Mouse (Mus musculus) midbrain, embryonic 10.5 days (tissue): ENCODE results near the gene Nme2. TPM values are rescaled to one million over a fixed set of nuclear protein-coding genes. Genes with fewer than 3 reads are reported as not detected.

ENCODE experiments used
- DNase-seq: peaks from one replicate; pipeline ENCODE4 v3.0.0-alpha.2; 2017; ENCODE audit warnings: low spot score
- H3K27ac ChIP-seq: fragments of 300-500 bp; sonication (generic); replicated peaks from 2 replicates; pipeline ENCODE4 v1.5.1; 2016; ENCODE audit warnings: mild to moderate bottlenecking
- H3K27me3 ChIP-seq: fragments of 300-500 bp; sonication (generic); 2 replicates; pipeline ENCODE4 v1.6.1; 2016; ENCODE audit warnings: low read depth, mild to moderate bottlenecking; ENCODE audit not compliant: poor library complexity, severe bottlenecking
- H3K36me3 ChIP-seq: fragments of 300-500 bp; sonication (generic); 2 replicates; pipeline ENCODE4 v1.6.1; 2016; ENCODE audit warnings: mild to moderate bottlenecking, moderate library complexity
- H3K4me1 ChIP-seq: fragments of 300-500 bp; sonication (generic); 2 replicates; pipeline ENCODE4 v1.6.1; 2016
- H3K4me3 ChIP-seq: fragments of 300-500 bp; sonication (generic); 2 replicates; pipeline ENCODE4 v1.5.1; 2016; ENCODE audit warnings: mild to moderate bottlenecking, moderate library complexity
- H3K9me3 ChIP-seq: fragments of 300-500 bp; sonication (generic); replicated peaks from 2 replicates; pipeline ENCODE4 v1.6.1; 2016; ENCODE audit warnings: mild to moderate bottlenecking
- WGBS: fragments of 180-500 bp; shearing (Covaris S2); methylation state at CpG from one replicate; pipeline ENCODE4 v1.1.7; 2016; 5-methylcytosine and 5-hydroxymethylcytosine counted together
- polyA plus RNA-seq: library from polyadenylated mRNA; unstranded; fragments of >200 nt; fragmentation: Nextera tagmentation; extraction: Ambion mirVana; gene quantifications from 2 replicates; pipeline ENCODE4 v1.2.1, GENCODE M21; 2016

The Nme2 gene
- polyA plus RNA-seq, 1 experiment from 2014 or later: 138 TPM

DNA sequence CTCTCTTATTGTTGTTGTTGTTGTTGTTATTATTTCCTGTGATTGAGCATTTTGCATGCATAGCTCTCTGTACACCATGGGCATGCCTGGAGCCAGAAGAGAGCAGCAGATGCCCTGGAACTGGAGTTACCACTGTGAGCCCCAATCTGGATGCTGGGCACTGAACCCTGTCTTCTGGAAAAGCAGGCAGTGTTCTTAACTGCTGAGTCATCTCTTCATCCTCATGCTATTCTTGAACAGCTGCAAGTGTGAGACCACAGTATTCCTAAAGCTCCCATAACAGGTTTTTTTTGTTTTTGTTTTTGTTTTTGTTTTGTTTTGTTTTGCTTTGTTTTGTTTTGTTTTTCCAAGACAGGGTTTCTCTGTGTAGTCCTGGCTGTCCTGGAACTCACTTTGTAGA lies 30.2 kb upstream of the Nme2 start:
- Histone ChIP-seq H3K9me3 (no peaks in the 10 kb centered on the region), H3K27me3 (no peaks in the 10 kb centered on the region), H3K27ac (no peak overlapping the region), H3K4me1 (no peaks in the 10 kb centered on the region), H3K4me3 (no peak overlapping the region), H3K36me3 (no peaks in the 10 kb centered on the region)
- no peak for DNase-seq

DNA sequence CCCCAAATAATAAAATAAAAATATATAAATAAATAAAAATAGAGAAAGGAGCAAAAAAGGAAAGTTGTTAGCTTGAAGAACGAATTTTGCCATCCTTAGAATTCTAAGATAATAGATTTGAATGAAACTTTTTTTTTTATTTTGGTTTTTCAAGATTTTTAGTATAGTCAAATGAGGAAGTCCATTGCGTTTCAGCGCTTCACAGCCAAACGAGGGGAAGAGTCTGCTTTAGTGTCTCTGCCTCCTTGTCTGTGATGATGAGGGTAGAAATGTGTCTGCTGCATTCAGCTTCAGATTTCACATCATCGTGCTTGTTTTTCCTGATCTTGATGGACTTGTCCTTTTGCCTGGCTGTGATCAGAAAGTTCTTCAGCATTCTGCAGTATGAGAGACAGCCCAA lies 29.2 kb upstream of the Nme2 start:
- Histone ChIP-seq H3K27me3 (no peaks in the 10 kb centered on the region), H3K4me1 (no peaks in the 10 kb centered on the region), H3K27ac (no peak overlapping the region), H3K4me3 (no peak overlapping the region), H3K9me3 (no peaks in the 10 kb centered on the region), H3K36me3 (no peaks in the 10 kb centered on the region)
- no peak for DNase-seq
- 87% methylated on average over 5 of the region's 5 CpGs for WGBS

DNA sequence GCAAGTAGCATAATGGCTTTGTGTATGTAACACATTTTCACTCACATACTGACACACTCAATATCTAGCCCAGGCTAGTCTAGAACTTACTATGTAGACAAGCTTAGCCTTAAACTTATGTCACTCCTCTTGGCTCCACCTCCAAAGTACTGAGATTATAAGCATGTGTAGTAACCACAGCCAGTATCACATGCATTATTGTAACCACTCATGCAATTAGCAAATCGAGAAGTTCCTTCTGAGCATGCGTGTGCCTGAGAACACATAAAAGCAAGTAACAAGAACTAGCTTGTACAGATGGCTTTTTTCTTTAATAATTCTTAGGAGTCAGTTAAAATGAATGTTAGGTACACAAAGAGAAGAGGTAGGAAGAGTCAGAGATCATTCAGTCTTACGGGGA lies 28.6 kb upstream of the Nme2 start:
- Histone ChIP-seq H3K27ac (no peak overlapping the region), H3K36me3 (no peaks in the 10 kb centered on the region), H3K4me1 (no peaks in the 10 kb centered on the region), H3K27me3 (no peaks in the 10 kb centered on the region), H3K9me3 (no peaks in the 10 kb centered on the region), H3K4me3 (no peak overlapping the region)
- DNase-seq: no peak
- 90% methylated on average over 3 of the region's 3 CpGs for WGBS

DNA sequence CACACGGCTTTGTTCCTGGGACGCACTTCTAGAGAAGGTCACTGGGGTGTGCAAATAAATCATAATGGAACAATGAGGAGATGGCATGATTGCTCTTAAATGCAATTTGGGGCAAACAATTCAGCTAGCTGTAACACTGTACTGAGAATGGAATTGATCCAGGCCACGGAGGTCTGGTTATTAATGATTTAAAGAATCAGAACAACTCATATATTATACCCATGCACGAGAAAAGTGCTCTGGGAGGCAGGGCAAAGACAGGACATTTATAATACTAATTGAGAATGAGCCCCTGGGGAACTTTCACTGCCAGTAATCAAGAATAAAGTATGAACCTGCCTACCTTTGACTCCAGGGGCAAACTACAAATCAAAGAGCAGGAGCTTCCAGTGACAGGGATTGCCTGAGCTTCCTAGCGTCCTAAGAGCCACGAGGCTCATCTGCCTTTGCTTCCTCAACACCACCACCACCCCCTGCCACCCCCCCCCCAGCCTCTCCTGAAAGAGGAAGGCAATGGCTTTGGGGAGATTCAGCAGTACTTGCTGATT lies 23.5 kb upstream of the Nme2 start:
- no peak overlapping the region for H3K4me3 ChIP-seq
- no peak overlapping the region for H3K27ac ChIP-seq
- H3K4me1 ChIP-seq: no peaks in the 10 kb centered on the region
- no peak for DNase-seq
- 76% methylated on average over 6 of the region's 6 CpGs for WGBS
- no peaks in the 10 kb centered on the region for H3K9me3 ChIP-seq
- H3K27me3 ChIP-seq: no peaks in the 10 kb centered on the region
- H3K36me3 ChIP-seq: no peaks in the 10 kb centered on the region

DNA sequence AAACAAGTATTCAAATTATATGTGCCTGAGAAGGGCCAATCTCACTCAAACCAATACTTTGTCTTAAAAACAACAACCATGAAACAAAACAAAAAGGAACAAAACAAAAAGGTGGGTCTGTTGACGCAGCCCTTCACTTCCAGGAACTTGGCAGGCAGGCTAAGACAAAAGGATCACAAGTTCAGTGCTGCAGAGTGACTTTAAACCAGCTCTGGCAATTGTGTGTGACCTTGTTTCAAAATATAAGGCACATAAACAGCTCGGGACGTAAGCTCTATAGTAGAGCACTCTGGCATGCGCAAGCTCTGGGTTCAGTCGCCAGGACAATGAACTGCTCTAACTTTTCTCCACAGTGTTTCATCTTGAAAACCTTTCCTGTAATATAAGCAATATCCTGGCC lies 16.9 kb upstream of the Nme2 start:
- 94% methylated on average over 5 of the region's 5 CpGs for WGBS
- no peak for DNase-seq
- H3K27me3 ChIP-seq: no peaks in the 10 kb centered on the region
- no peaks in the 10 kb centered on the region for H3K9me3 ChIP-seq
- H3K4me1 ChIP-seq: peaks cover 8% of the 10 kb centered on the region
- no peak overlapping the region for H3K27ac ChIP-seq
- H3K36me3 ChIP-seq: no peaks in the 10 kb centered on the region
- H3K4me3 ChIP-seq: no peak overlapping the region

DNA sequence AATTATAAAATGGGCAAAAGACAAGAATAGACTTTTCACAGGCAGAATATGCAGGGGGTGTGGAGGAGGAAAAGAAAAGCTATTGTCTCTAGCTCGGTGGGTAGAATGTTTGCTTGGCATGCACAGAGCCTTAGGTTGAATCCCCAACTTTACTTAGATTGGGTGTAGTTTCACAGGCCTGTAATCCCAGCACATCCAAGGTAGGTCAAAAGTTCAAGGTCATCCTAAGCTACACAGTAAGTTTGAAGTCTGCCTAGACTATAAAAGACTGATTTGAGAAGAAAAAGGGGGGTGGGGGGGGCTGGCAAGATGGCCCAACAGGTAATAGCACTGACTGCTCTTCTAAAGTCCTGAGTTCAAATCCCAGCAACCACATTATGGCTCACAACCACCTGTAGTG lies 13.7 kb upstream of the Nme2 start:
- 73% methylated on average over 1 of the region's 1 CpGs for WGBS
- H3K27me3 ChIP-seq: no peaks in the 10 kb centered on the region
- H3K4me3 ChIP-seq: no peak overlapping the region
- H3K27ac ChIP-seq: no peak overlapping the region
- peaks cover 15% of the 10 kb centered on the region for H3K36me3 ChIP-seq
- peaks cover 21% of the 10 kb centered on the region for H3K4me1 ChIP-seq
- H3K9me3 ChIP-seq: no peaks in the 10 kb centered on the region
- no peak for DNase-seq

DNA sequence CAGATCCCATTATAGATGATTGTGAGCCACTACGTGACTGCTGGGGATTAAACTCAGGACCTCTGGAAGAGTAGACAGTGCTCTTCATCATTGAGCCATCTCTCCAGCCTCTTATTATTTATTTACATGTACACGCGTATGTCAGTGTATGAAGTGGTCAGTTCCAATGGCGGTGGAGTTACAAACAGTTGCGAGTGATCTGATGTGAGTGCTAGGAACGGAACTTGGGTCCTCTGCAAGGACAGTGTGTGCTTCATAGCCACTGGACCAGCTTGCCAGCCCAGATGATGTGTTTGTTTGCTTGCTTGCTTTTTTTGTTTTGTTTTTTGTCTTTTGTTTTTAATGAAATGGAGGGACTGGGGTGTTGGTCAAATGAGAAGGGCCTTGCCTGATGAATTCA lies 13.1 kb upstream of the Nme2 start:
- Histone ChIP-seq H3K4me3 (0 out of 2 replicates have a peak overlapping the region, but pooled peaks have one; percentile 83), H3K27ac (peak overlapping the region; percentile 90; the same call in 1 of the 2 replicates), H3K9me3 (no peaks in the 10 kb centered on the region), H3K4me1 (peaks cover 21% of the 10 kb centered on the region), H3K27me3 (no peaks in the 10 kb centered on the region), H3K36me3 (peaks cover 21% of the 10 kb centered on the region)
- no peak for DNase-seq
- 91% methylated on average over 6 of the region's 6 CpGs for WGBS

DNA sequence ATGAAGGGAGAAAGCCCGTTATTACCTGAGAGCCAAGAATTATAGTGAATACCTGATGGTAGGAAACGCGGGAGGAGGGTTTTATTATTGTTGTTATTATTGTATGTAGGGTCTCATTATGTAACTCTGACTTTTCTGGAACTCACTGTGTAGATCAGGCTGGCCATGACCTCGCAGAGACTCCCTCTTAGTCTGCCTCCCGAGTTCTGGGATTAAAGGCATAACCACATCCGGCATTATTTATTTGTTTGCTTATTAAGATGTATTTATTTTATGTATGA lies 12.7 kb upstream of the Nme2 start:
- no peaks in the 10 kb centered on the region for H3K9me3 ChIP-seq
- H3K27me3 ChIP-seq: no peaks in the 10 kb centered on the region
- peak overlapping the region; percentile 90 for H3K27ac ChIP-seq
- WGBS: 55% methylated on average over 6 of the region's 6 CpGs
- DNase-seq: no peak
- peak overlapping the region; percentile 83 for H3K4me3 ChIP-seq
- H3K4me1 ChIP-seq: peaks cover 21% of the 10 kb centered on the region
- peaks cover 25% of the 10 kb centered on the region for H3K36me3 ChIP-seq

DNA sequence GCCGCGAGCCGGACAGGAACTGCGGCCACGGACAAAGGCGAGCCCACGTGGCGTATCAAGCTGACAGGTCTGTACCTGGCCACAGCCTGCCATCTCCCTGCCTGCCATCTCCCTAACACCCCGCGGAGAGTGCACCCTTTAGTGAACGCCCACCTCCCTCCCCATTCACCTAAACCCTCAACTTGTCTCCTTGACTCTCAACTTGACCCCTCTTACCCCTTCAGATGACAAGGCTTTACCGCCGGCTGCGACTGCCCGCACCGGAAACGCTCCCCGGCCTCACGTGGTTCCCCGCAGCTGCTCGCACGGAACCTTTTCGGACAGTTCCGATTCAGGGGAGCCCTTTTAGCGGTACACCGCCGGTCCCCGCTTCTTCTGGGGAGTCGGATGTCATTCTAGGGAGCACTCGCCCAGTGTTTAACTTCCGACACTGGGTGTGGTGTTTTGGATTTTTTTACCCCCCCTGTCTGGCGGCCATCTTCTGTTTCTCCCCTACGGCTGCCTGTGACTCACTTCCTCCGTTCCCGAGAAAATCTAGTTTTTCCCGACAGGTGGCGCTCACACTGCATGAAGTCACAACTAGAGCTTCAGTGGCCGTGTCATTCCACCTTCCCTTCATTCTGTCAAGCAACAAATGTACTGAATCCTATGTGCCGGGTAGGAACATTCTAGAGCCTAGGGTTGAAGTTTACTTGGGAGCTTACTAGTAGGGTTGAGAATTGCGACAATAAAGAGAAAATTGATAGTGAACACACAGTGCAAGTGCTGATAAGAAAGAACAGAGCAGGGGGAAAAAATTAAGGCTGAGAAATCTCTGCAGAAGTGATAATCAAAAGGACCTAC lies 12.2 kb upstream of the Nme2 start, which contains the start of the genes Gm20390 and Nme1:
TSS of gene Gm20390 (minus strand) at position 289 of the 843 bp plus-strand sequence.
TSS of gene Nme1 (minus strand) at position 517 of the 843 bp plus-strand sequence.
- Histone ChIP-seq H3K4me3 (peak within 1 kb of the TSS; percentile 83), H3K36me3 (peaks cover 30% of the 10 kb centered on the region), H3K9me3 (no peaks in the 10 kb centered on the region), H3K27me3 (no peaks in the 10 kb centered on the region), H3K27ac (peak within 1 kb of the TSS; percentile 90), H3K4me1 (peaks cover 23% of the 10 kb centered on the region)
- peak; percentile 98 for DNase-seq
- WGBS: under 1% methylated on average over 40 of the region's 40 CpGs

DNA sequence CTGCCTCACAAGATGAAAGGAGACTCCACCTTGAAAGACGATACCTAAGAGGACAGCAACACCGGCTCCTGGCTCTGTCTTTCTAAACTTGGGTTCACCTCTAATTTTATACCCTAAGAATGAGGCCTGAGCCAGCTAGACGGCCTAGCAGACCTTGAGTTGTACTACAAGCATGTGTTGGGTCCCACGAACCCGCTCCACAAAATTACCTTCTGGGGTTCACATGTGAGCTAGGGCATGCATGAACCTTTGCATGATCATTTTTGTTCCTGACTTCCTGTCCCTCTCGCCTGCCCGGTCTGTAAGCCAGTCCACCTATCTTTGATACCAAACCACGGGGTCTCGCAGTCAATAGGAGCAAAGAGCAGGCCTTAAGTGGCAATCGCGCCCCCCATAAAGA lies 11.3 kb upstream of the Nme2 start:
- Histone ChIP-seq H3K9me3 (no peaks in the 10 kb centered on the region), H3K27me3 (no peaks in the 10 kb centered on the region), H3K4me1 (peaks cover 23% of the 10 kb centered on the region), H3K27ac (peak overlapping the region; percentile 90), H3K36me3 (peaks cover 39% of the 10 kb centered on the region), H3K4me3 (peak overlapping the region; percentile 83)
- 8% methylated on average over 11 of the region's 11 CpGs for WGBS
- DNase-seq: no peak

DNA sequence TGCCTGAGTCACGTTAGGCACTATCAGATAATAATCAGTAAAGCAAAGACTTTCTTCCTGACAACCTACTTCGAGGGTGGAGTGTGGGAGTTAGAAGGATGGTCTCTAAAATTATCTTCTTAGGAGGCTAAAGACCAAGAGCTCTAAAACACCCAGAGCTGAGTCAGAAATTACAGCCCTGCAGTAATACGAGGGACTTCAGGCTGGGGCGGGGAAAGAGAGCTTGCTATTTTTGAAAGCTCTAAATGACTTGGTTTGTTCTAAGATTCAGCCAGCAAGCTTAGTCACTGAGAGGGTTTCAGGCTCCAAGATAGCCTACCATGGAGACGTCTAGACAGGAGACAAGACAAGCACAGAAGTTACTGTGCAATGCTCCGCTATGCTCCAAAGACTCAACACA lies 9.3 kb upstream of the Nme2 start:
- H3K4me3 ChIP-seq: no peak overlapping the region
- no peak overlapping the region for H3K27ac ChIP-seq
- 92% methylated on average over 6 of the region's 6 CpGs for WGBS
- H3K4me1 ChIP-seq: peaks cover 23% of the 10 kb centered on the region
- no peak for DNase-seq
- no peaks in the 10 kb centered on the region for H3K27me3 ChIP-seq
- H3K9me3 ChIP-seq: no peaks in the 10 kb centered on the region
- peaks cover 59% of the 10 kb centered on the region for H3K36me3 ChIP-seq

DNA sequence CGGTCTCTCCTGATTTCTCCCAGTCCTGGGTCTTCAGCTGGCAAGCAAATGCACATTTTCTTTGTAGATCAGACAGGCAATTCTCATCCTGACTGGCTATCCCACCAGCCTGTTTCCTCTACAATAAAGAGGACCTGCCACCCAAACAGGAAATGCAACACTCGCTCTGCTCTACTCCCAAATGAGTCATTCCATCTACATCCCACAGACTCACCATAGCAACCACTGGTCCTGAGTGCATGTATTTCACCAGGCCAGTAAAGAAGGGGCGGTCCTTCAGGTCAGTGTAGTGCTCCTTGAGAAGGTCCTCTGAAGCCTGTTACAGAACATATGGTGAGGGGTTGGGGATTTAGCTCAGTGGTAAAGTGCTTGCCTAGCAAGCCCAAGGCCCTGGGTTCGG lies 7.0 kb upstream of the Nme2 start:
- Histone ChIP-seq H3K27ac (no peak overlapping the region), H3K27me3 (no peaks in the 10 kb centered on the region), H3K36me3 (peaks cover 83% of the 10 kb centered on the region), H3K4me1 (peaks cover 15% of the 10 kb centered on the region), H3K9me3 (no peaks in the 10 kb centered on the region), H3K4me3 (no peak overlapping the region)
- no peak for DNase-seq
- WGBS: 83% methylated on average over 4 of the region's 4 CpGs

DNA sequence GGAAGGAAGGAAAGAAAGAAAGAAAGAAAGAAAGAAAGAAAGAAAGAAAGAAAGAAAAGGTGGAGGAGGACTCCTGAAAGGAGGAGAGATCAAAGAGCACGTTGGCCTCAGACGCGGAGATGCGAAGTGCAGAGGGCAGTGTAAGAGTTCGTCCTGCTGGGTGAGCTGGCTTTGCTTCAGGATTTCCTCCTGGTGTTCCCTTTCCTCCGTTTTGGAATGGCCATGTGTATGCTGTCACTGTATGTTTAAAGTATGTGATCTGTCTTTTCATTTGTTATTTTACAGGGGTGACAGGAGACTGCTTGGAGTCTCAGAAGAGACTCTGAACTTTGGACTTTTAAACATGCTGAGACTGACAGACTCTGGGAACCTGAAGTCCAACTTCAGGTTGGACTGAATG lies 5.4 kb upstream of the Nme2 start:
- DNase-seq: no peak
- Histone ChIP-seq H3K9me3 (no peaks in the 10 kb centered on the region), H3K36me3 (peaks cover 96% of the 10 kb centered on the region), H3K27ac (no peak overlapping the region), H3K27me3 (no peaks in the 10 kb centered on the region), H3K4me1 (peaks cover 12% of the 10 kb centered on the region), H3K4me3 (no peak overlapping the region)
- WGBS: 90% methylated on average over 6 of the region's 6 CpGs
